Mouse (Mus musculus) inflammation-experienced regulatory T-cells, adult 16 weeks (primary cell): ENCODE measurements around the gene Olfr1323. TPM values are rescaled to one million over a fixed set of nuclear protein-coding genes. Genes with fewer than 3 reads are reported as not detected.

Experiments used
- polyA plus RNA-seq: library from polyadenylated mRNA; unstranded; fragments of 100-300 nt; shearing (Covaris generic); gene quantifications from one replicate; pipeline ENCODE4 v1.2.1, GENCODE M21; 2017

Gene Olfr1323
- polyA plus RNA-seq: not detected

GRCm38 (mm10) chrX:50019259-50019658 lies at the start of gene Olfr1323:
TSS of gene Olfr1323 (minus strand) at chrX:50019359.

Other genes starting within 250 kb of the Olfr1323 start
- gene Igsf1, start 221.6 kb downstream of the Olfr1323 start, polyA plus RNA-seq: not detected
- not detected for gene Olfr1322, start 127.9 kb downstream of the Olfr1323 start, polyA plus RNA-seq